Mouse (Mus musculus): ENCODE data around the gene Tinagl1. TPM values are rescaled to one million over a fixed set of nuclear protein-coding genes. Genes with fewer than 3 reads are reported as not detected.

The Tinagl1 gene
- 10 to 100 TPM; 13.3 to 17.0 TPM for total RNA-seq (2021)
- long read RNA-seq, experiment 1, transcript Tinagl1-203 (12 exons, 1,952 nt) = major isoform, 19 of 31 reads
- long read RNA-seq, experiment 1, partial matches to known transcripts = 6 of 31 reads
- long read RNA-seq, experiment 1, other reads (novel, unspliced or antisense) = 6 of 31 reads
- long read RNA-seq, experiment 2, transcript Tinagl1-203 (12 exons, 1,952 nt) = major isoform, 18 of 23 reads
- long read RNA-seq, experiment 2, partial matches to known transcripts = 2 of 23 reads
- long read RNA-seq, experiment 2, other reads (novel, unspliced or antisense) = 3 of 23 reads

- intact Hi-C loops (cut with DNase I) = no loop called here
- Histone ChIP-seq H3K27ac (peak within 1 kb of the TSS; percentile 5; the same call in 1 of the 2 replicates), H3K4me3 (peak within 1 kb of the TSS; percentile 17)
- TF ChIP-seq CTCF (IDR thresholded peaks at IDR 0.05) = no peak
- no peak for DNase-seq (ENCODE audit: extremely low spot score in 1 of 2, low spot score in 2 of 2)
Observed at GRCm38 (mm10) chr4:130175072-130175711, at the start of gene Tinagl1. Tinagl1 (minus strand) TSS chr4:130175122.

- intact Hi-C loops (cut with DNase I) = no loop called here
- Histone ChIP-seq H3K4me3 (no peak overlapping the region), H3K27ac (no peak overlapping the region)
- no peak for DNase-seq (ENCODE audit: extremely low spot score in 1 of 2, low spot score in 2 of 2)
- TF ChIP-seq CTCF (IDR thresholded peaks at IDR 0.05) = no peak
Observed at GRCm38 (mm10) chr4:130224071-130224470, 49.1 kb upstream of the Tinagl1 start.

- no peak within 1 kb of the TSS for H3K27ac ChIP-seq
- intact Hi-C loops (cut with DNase I) = no loop called here
- no peak for TF ChIP-seq CTCF (IDR thresholded peaks at IDR 0.05)
- H3K4me3 ChIP-seq = no peak within 1 kb of the TSS
- no peak for DNase-seq (ENCODE audit: extremely low spot score in 1 of 2, low spot score in 2 of 2)
Observed at GRCm38 (mm10) chr4:130222179-130222578, 47.3 kb upstream of the Tinagl1 start, which contains the start of gene Gm853. Gm853 (minus strand) TSS chr4:130222401.

- DNase-seq (ENCODE audit: extremely low spot score in 1 of 2, low spot score in 2 of 2) = no peak
- intact Hi-C loops (cut with DNase I) = no loop called here
- Histone ChIP-seq H3K4me3 (no peak overlapping the region), H3K27ac (no peak overlapping the region)
- TF ChIP-seq CTCF (IDR thresholded peaks at IDR 0.05) = no peak
Observed at GRCm38 (mm10) chr4:130220176-130220575, 45.3 kb upstream of the Tinagl1 start.

GRCm38 (mm10) chr4:130215392-130215791 is 40.5 kb upstream of the Tinagl1 start:
- intact Hi-C loops (cut with DNase I) = no loop called here

GRCm38 (mm10) chr4:130213857-130214256 is 38.9 kb upstream of the Tinagl1 start:
- intact Hi-C loops (cut with DNase I) = no loop called here
- DNase-seq (ENCODE audit: extremely low spot score in 1 of 2, low spot score in 2 of 2) = no peak

More at GRCm38 (mm10) chr4:130215392-130215791, 40.5 kb upstream of the Tinagl1 start:
- H3K27ac ChIP-seq = no peak overlapping the region
- H3K4me3 ChIP-seq = no peak overlapping the region
- DNase-seq (ENCODE audit: extremely low spot score in 1 of 2, low spot score in 2 of 2) = no peak
- no peak for TF ChIP-seq CTCF (IDR thresholded peaks at IDR 0.05)

GRCm38 (mm10) chr4:130213197-130213596 is 38.3 kb upstream of the Tinagl1 start:
- no peak overlapping the region for H3K4me3 ChIP-seq
- TF ChIP-seq CTCF (IDR thresholded peaks at IDR 0.05) = no peak
- no peak for DNase-seq (ENCODE audit: extremely low spot score in 1 of 2, low spot score in 2 of 2)
- no peak overlapping the region for H3K27ac ChIP-seq
- intact Hi-C loops (cut with DNase I) = no loop called here

More at GRCm38 (mm10) chr4:130213857-130214256, 38.9 kb upstream of the Tinagl1 start:
- no peak overlapping the region for H3K4me3 ChIP-seq
- no peak overlapping the region for H3K27ac ChIP-seq
- TF ChIP-seq CTCF (IDR thresholded peaks at IDR 0.05) = no peak

GRCm38 (mm10) chr4:130212421-130212820 is 37.5 kb upstream of the Tinagl1 start:
- Histone ChIP-seq H3K4me3 (no peak overlapping the region), H3K27ac (no peak overlapping the region)
- intact Hi-C loops (cut with DNase I) = no loop called here
- DNase-seq (ENCODE audit: extremely low spot score in 1 of 2, low spot score in 2 of 2) = no peak
- TF ChIP-seq CTCF (IDR thresholded peaks at IDR 0.05) = no peak

- TF ChIP-seq CTCF (IDR thresholded peaks at IDR 0.05) = no peak
Observed at GRCm38 (mm10) chr4:130211870-130212269, 36.9 kb upstream of the Tinagl1 start.

GRCm38 (mm10) chr4:130198694-130199670 is 24.1 kb upstream of the Tinagl1 start:
- Histone ChIP-seq H3K27ac (peak overlapping the region; percentile 77), H3K4me3 (peak overlapping the region; percentile 54)
- TF ChIP-seq CTCF (IDR thresholded peaks at IDR 0.05) = peak; percentile 96
- intact Hi-C loops (cut with DNase I) = loop anchor here (1.0 to 2.0 kb wide), 3 partner anchors 48 to 335 kb away; no protein-coding TSS in a partner anchor
- peak; percentile 85 to 93 for DNase-seq (ENCODE audit: extremely low spot score in 1 of 2, low spot score in 2 of 2)

More at GRCm38 (mm10) chr4:130211870-130212269, 36.9 kb upstream of the Tinagl1 start:
- no peak overlapping the region for H3K27ac ChIP-seq
- DNase-seq (ENCODE audit: extremely low spot score in 1 of 2, low spot score in 2 of 2) = no peak
- H3K4me3 ChIP-seq = no peak overlapping the region
- intact Hi-C loops (cut with DNase I) = no loop called here

GRCm38 (mm10) chr4:130196542-130196941 is 21.6 kb upstream of the Tinagl1 start:
- no peak overlapping the region for H3K4me3 ChIP-seq
- no peak for TF ChIP-seq CTCF (IDR thresholded peaks at IDR 0.05)
- no peak overlapping the region for H3K27ac ChIP-seq
- intact Hi-C loops (cut with DNase I) = no loop called here
- DNase-seq (ENCODE audit: extremely low spot score in 1 of 2, low spot score in 2 of 2) = no peak
